Mouse (Mus musculus): ENCODE measurements around the gene Catsperb.
"Not testable (repeated sequence)": the region's sequence is repeated elsewhere in the genome, so short reads cannot be mapped to it uniquely, and the experiment has no call there.

The Catsperb gene

GRCm38 (mm10) chr12:101404353-101404752 lies at the start of gene Catsperb:
Catsperb (plus strand) TSS chr12:101404653.
- in situ Hi-C loops (cut with MboI, MseI): not testable (repeated sequence)

DNA sequence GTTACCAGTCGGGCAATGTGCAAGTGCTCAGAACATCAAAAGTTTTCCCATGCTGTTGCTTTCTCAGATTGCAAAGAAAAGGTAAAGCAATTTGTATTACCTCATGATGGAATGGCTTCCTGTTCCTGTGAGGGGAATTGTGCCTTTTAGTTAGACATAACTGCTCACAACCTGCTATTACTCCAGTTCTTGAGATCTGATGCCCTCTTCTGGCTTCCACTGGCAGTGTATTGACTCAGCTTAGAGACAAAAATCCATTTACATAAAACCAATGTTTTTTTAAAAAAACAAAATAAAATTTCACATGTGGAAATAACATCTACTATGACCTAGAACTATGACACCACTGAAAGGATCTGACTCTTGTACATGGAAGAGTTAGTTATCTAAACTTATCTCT lies 43.0 kb upstream of the Catsperb start:
- in situ Hi-C loops (cut with MboI, MseI): not testable (repeated sequence)

DNA sequence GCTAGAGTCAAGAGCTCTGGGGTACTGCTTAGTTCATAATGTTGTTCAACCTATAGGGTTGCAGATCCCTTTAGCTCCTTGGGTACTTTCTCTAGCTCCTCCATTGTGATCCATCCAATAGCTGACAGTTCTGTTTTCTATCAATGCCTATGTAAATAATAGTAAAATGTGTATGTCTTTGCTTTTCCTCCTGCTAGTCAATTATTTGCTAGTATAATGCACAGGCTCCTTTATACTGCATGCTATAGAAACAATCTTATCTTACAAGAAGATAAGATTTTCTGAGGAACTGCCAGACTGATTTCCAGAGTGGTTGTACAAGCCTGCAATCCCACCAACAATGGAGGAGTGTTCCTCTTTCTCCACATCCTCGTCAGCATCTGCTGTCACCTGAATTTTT lies 23.0 kb upstream of the Catsperb start:
- in situ Hi-C loops (cut with MboI, MseI): not testable (repeated sequence)

DNA sequence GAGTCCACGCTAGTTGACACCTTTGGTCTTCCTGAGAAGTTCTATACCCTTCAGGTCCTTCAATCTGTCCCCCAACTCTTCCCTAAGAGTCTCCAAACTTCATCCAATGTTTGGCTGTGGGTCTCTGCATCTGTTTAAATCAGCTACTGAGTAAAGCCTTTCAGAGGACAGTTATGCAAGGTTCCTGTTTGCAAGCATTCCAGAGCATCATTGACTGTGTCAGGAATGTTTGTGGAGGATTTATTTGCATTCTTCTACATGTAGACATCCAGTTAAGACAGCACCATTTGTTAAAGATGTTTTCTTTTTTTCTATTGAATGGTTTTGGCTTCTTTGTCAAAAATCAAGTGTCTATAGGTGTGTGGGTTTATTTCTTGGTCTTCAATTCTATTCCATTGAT lies 21.7 kb downstream of the Catsperb start:
- in situ Hi-C loops (cut with MboI, MseI): no loop called here

DNA sequence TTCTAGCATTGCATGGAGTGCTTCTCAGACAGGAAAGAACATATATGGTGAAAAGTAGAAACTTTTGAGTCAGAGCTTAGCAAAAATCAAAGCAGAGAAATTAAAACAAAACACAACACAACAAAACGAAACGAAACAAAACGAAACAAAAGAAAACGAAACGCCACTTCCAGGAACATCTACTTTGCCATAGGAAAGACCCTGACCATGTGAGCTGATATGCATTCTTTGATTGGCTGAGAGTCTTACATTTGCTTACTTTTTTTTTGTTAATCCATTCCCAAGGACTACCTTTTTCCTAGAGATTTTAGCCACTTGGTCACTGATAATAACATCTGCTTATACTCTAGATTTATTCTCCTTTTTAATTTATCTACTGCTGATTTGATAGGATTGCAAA lies 57.6 kb downstream of the Catsperb start:
- in situ Hi-C loops (cut with MboI, MseI): no loop called here

- in situ Hi-C loops (cut with MboI, MseI): no loop called here
Measured at GRCm38 (mm10) chr12:101483571-101483970, 79.1 kb downstream of the Catsperb start.

- in situ Hi-C loops (cut with MboI, MseI): not testable (repeated sequence)
Measured at GRCm38 (mm10) chr12:101511326-101511725, 106.9 kb downstream of the Catsperb start.

DNA sequence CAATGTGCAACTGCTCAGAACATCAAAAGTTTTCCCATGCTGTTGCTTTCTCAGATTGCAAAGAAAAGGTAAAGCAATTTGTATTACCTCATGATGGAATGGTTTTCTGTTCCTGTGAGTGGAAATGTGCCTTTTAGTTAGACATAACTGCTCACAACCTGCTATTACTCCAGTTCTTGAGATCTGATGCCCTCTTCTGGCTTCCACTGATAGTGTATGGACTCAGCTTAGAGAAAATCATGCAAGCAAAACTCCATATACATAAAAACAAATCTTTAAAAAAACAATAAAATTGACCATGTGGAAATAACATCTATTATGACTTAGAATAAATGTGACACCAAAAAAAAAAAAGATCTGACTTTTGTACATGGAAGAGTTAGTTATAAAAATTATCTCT lies 202.2 kb downstream of the Catsperb start:
- in situ Hi-C loops (cut with MboI, MseI): loop anchor here in 1 of 2 experiments (10.0 to 25.0 kb wide), 2 partner anchors 1144 to 1478 kb away; no protein-coding TSS in a partner anchor

GRCm38 (mm10) chr12:101633137-101633536 lies 228.7 kb downstream of the Catsperb start:
- in situ Hi-C loops (cut with MboI, MseI): no loop called here

- in situ Hi-C loops (cut with MboI, MseI): no loop called here
Measured at GRCm38 (mm10) chr12:101667502-101667901, 263.0 kb downstream of the Catsperb start.

All from T-helper 17 cell (primary cell).